Mouse (Mus musculus) layer of hippocampus, postnatal 14 days (tissue): ENCODE measurements around the gene Gm21958. TPM values are rescaled to one million over a fixed set of nuclear protein-coding genes. Genes with fewer than 3 reads are reported as not detected.
A peak's percentile ranks its signal among the peaks of the same experiment; 100 is the strongest.

Experiments
- DNase-seq, 2 experiments: peaks; one replicate each; pipeline ENCODE4 v3.0.0; 2021 to 2022; ENCODE audit warnings: low spot score in 2 of 2, mixed read lengths in 1 of 2
- long read RNA-seq, 2 experiments: library from polyadenylated mRNA; stranded (forward); transcript quantifications; one replicate each; pipeline ENCODE4 v2.0.0; 2021
- total RNA-seq, 2 experiments: library from RNA; stranded (reverse); gene quantifications; 2 replicates each; pipeline ENCODE4 v1.2.3; 2021

Gm21958 gene
- total RNA-seq: not detected
- long read RNA-seq, experiment 1: 0 reads
- long read RNA-seq, experiment 2: 0 reads

- DNase-seq: no peak
Measured at GRCm38 (mm10) chr3:54714253-54714652, at the start of gene Gm21958. Gene Gm21958 (minus strand): TSS chr3:54714353.

DNA sequence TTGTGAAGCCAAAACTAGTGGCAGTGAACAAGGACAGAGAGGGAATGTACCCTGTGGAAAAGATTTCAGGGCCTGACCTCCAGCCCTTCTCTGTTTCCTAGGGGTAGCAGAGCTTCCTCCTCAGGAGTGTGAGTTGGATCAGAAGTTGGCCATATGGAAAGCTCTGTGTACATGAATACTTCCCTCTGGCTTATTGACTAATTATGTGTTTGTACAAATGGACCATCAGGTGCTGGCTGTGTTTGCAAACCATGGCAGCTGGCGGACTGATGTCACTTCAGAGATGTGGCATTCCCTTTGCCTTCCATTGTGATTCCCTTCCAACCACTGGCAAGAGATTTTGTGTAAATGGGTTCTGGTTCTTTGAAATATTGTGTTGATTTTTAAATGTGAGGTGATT, 47.1 kb upstream of the Gm21958 start:
- DNase-seq: peak in 1 of 2 experiments; percentile 26

DNA sequence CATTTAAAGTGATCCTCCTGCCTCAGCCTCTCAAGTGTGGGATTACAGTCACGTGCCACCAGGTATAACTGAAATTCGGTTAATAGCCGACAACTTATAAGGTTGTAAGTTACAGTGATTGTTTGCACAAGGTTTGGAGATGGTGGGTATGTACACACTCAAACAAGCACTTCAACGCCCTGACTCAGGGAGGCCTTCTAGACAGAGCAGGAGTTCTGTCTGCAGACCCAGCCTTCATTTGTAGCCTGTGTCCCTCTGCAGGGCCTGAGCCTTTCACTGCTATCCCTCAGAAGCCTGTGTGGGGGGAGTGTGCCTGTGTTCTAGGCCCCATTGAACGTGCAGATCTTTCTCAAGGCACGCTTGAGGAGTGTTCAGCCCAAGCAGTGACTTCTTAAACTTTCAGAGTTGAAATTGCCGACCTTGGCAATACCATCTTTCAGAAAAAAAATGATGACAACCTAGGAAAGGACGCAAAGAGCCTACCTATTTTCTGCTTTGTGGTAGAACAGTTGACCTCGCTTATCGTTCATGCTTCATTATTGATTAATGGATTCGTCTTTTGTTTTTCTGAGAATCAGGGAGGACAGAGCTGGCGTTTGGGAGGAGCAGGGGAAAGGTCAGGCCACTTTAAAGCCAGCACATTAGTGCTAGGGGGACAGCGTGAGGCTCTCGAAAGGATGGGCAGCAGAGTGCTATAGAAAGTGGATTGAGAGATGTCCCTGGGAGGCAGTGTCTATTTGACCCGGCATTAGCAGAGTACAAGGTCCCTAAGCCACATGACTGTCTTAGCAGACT, 46.4 kb upstream of the Gm21958 start:
- DNase-seq: no peak

GRCm38 (mm10) chr3:54759211-54759610, 45.1 kb upstream of the Gm21958 start:
- DNase-seq: no peak

- DNase-seq: no peak
Measured at GRCm38 (mm10) chr3:54757446-54757845, 43.3 kb upstream of the Gm21958 start.

- peak; percentile 17 to 20 for DNase-seq
Measured at GRCm38 (mm10) chr3:54756058-54756457, 41.9 kb upstream of the Gm21958 start.

DNA sequence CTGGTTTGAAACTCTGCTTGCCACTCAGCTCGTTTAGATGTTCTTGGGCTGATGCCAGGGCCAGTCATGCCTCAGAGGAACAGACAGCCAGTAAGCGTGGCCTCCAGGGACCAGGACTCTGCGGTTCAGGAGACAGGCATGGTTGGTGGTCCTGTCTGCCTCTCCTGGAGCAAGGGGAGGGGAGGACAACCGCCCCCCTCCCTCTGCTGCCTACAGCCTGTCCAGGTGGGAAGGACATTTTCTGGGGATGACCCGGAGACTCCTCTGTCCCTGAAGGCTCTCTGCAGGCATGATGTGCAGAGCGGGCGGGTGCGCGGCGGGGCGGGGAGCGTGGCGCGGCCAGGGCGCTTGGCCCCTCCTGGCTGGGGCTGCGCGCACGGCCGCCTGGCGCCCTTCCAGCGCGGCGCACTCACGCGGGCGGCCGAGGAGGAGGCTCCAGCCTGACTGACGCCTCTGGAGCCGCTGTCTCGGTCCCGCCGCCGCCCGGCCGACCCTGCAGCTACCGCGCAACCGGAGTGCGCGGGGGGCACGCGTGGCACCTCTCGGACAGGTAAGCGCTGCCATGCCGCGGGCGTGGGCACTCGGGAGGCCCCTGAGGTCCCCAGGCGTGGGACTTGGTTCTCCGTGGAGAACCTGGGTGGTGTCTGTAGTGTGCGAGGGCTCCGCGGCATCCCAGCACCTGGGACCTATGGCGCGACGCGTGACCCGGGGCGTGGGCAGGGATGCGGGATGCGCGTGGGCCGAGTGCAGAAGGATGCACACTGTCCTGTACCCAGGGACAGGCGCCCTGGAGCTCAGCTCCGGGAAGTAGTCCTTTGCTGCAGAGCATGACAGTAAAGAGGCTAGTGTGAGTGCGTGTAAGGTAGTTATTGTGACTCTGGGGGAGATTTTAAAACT, 41.2 kb upstream of the Gm21958 start, which contains the start of gene Smad9:
Smad9 (plus strand) TSS at position 438 of the 897 bp plus-strand sequence.
- DNase-seq: peak; percentile 33 to 34

GRCm38 (mm10) chr3:54753411-54753810, 39.3 kb upstream of the Gm21958 start:
- no peak for DNase-seq

- DNase-seq: peak in 1 of 2 experiments; percentile 16
Measured at GRCm38 (mm10) chr3:54745799-54746198, 31.6 kb upstream of the Gm21958 start.

DNA sequence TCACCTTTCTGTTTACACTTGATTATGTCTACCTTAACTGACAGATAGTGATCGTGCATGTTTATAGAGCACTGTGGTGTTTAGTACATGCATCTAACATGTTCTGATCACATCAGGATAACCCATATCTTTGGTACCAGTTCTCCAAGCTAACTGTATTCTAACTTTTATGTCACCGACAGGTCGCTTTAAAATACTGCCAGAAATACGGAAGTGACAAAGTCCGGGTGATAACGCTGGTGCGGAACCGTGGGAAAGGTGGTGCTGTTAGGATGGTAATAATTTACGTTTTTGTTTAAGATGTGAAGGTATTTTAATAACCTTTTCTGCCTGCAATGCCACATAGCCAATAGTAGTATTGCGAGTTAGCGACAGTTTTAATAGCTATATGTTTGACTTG, 27.8 kb upstream of the Gm21958 start:
- no peak for DNase-seq

- DNase-seq: no peak
Measured at GRCm38 (mm10) chr3:54737317-54737716, 23.2 kb upstream of the Gm21958 start.

DNA sequence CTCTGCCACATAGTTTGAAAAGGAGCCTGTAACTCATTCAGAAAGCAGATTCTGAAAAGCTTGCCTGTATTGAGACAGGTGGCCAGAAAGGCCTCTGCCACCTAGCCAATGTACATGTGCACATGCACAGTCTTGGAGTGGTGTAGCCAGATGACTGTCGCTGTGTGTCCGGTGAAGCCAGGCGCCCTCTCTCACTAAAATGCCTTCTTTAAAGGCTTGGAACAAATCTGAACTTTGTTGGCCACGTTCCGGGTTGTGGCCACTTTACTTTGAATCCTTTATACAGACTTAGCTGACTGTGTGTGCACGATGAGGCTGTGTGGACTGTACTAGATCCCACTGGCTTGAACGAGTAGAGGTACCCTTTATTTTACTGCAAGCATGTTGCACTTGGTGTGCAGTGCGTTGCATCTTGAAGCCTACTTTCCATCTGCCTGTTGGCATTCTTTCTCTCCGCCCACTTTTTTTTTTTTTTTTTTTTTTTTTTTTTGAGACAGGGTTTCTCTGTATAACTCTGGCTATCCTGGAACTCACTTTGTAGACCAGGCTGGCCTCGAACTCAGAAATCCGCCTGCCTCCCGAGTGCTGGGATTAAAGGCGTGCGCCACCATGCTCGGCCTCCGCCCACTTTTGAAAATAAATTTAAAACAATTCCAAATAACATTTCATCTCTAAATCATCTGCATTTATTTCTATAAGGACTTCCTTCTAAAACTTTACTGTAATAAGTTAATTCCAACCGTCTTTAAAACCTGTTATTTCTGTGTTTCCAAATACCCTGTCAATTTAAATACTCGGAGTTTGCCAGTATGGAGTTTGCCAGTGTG, 22.2 kb upstream of the Gm21958 start:
- DNase-seq: peak; percentile 22 to 24

DNA sequence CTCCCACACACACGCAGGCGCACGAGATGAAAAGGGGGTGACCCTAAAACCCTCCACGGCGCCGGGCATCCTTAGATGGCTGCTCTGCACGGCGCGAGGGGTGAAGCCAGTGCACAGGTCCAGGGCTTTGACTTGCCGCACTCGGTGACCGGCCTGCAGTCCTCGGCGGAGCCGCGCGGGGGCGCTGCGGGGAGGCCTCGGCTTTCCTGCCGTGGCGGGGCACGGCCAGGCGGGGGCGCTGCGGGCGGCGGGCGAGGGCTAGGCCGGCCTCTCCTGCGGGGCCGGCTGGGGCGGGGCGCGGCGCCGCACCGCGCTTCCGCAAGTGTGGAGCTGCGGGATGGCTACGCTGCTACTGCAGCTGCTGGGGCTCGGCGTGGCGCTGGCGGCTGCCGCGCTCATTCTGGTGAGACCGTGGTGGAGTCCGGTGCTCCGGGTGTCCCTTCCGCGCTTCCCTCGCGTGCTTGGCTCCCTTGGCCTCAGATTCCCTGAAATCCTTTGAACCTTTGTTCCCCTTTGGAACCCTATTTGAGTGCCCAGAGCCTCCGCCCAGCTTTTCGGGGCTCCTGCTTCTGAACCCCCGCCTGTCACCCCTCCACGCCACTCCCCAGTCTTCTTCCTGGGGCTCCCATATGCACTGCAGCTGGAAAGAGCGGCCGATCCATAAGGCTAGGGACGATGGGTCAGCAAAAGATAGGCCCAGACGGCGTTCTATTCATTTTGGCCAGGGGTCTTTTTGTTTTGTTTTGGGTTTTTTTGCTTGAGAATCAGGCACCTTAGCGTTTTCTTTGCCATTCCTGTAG, 21.3 kb upstream of the Gm21958 start, which contains the start of the genes Exosc8 and Alg5:
Exosc8 (minus strand) TSS at position 147 of the 800 bp plus-strand sequence.
Alg5 (plus strand) TSS at position 293 of the 800 bp plus-strand sequence.
- DNase-seq: peak; percentile 93 to 96

DNA sequence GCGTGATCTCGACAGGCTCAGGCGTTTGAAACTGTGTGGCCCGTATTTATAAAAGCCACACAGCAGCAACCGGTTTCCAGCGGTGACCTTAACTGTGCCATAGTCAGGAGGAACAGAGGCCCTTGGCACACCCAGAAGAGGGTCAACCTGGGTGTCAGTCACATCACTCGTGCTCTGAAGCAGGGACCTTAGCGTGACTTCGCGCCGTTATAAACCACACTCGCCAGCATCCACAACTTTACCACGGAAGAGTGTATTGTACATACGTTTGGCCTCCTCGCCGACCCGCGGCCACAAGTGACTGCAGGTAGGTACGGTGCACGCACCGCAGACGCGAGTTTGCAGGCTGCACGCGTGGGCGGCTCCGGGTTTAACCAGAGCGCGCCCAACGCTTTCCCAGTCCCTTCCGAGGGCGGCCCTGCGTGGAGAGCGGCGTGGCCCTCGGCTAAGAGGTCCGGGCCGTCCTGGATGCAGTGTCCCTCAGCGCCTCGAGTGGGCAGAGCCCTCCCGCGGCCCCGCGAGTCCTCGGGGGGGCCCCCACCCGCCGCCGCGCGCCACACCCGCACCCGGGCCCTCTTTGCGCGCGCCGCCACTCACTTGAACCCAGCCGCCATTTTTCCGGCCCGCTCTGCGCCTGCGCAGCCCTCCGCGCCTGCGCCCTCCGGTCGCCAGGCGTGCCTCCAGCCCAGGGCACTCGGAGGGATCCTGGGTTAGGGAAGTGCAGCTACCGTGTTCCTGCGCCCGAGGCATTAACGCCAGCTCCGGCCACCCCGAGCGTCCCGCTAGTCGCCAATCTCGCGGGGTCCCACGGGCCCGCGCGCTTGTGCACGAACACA, 20.5 kb upstream of the Gm21958 start:
- peak; percentile 89 to 91 for DNase-seq

- no peak for DNase-seq
Measured at GRCm38 (mm10) chr3:54732371-54732770, 18.2 kb upstream of the Gm21958 start.

DNA sequence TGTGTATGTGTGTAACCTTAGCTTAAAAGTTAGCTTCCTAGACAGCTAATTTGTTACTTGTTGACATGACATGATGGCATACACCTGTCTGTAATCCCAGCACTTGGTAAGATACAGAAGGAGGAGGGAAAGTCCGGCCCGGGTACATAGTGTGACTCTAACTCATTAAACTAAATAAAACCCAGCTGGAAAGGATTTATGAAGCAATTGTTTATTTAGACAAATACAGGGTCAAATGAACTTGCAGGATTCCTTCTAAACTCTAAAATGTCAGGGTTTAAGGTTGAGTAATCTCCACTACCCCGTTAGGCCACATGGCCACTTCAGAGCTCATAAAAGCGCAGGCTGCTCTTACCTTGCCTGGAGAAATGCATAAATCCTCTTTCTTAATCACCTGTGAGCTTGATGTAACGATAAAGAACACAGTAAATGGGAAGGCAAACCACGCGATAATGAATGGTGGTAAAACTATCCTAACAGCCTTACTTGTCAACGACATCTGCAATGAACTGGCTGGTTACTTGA, 17.5 kb upstream of the Gm21958 start:
- DNase-seq: no peak

GRCm38 (mm10) chr3:54728100-54728499, 13.9 kb upstream of the Gm21958 start:
- DNase-seq: no peak

- DNase-seq: no peak
Measured at GRCm38 (mm10) chr3:54727588-54727987, 13.4 kb upstream of the Gm21958 start.

DNA sequence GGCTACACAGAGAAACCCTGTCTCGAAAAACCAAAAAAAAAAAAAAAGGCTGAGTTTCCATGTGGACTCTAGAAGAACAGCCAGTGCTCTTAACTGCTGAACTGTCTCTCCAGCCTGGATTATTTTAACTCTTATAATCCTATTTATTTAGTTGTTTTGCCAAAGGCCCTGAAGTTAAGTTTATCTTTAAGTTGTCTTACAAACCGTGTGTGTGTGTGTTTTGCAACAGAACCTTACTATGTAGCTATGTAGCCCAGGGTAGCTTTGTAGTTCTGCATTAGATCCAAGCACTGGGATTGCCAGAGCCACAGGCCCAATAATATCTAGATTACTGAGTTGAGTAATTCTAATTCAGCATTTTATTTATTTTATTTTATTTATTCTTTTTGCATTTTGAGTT, 11.2 kb upstream of the Gm21958 start:
- no peak for DNase-seq
